Mouse (Mus musculus): ENCODE measurements at regions not wholly inside any gene's neighbourhood (a gene's known extent, or its start where the extent isn't known, plus 50 kb on each side); places are given as distances from the start of the nearest gene placed in this dataset.

DNA sequence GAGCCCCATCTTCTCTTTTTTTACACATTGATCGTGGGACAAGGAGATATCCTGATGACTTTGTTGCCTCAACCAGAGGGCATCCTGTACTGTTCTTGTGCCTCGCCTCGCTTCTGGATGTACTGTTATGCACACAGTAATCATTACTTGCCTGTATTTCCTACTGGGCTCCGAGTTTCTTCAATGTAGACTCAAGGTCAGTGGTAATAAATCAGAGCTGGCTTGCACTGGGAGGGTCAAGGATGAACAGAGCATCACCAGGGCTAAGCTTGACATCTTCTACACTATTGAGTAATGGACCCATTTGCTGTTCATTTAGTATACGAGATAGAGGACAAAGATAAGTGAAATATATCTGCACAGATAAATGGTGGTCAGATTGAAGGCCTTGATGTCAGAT, 295.1 kb upstream of the Igfbp3 start:
- no peak for DNase-seq (ENCODE audit: low read depth)

DNA sequence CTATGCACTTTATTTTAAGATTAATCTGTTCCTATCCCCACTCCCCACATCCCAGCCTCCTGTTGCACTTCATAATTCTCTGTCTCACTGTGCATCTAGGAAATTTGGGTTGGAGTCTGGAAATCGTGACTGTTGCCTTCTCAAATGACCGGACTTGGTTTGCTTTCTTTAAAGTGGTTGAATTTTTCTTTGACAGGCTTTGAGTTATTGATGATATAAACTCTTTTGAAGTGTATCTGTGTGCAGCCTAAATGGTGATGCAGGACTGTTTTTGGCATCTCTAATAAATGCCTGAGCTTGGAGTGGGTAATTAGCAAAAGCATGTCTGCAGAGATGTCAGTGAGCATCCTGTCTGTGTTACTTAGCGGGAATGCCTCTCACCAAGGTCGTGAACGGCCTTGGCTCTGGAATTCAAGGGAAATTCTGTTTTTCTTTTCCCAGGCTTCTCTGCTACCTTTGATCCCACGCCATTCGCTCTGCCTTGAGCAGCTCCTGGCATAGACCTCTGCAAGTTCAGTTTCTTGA, 292.8 kb upstream of the Igfbp3 start:
- DNase-seq (ENCODE audit: low read depth), result no peak

DNA sequence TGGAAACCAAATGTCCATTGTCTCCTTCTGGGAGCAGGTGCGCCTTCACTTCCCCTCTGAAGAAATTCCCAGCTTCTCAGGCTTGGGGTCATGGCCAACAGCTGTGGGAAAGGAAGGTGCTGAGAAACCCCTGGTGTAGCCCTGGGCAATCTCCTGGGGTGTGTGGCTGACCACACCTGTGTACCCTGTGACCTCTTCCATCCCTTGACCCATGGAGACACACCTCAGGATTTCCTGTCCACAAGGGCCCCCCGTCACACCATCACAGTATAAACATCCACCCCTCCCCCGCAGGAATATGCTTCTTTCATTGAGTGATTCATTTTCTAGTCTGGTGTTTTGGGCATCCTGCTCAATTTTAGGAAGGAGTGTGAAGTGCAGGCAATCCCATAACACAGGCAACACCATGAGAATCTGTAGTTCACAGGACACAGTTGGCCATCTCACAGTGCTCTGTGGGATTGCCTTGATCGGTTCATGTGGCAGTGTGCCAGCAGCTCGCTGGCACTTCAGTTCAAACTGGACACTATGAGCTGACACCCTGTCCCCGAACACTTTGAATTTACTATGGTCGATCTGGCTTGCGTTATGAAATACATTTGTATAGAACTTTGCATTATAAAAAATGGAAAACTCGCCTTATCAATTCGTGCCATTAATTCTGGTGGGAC, 291.1 kb upstream of the Igfbp3 start:
- no peak for DNase-seq (ENCODE audit: low read depth)

DNA sequence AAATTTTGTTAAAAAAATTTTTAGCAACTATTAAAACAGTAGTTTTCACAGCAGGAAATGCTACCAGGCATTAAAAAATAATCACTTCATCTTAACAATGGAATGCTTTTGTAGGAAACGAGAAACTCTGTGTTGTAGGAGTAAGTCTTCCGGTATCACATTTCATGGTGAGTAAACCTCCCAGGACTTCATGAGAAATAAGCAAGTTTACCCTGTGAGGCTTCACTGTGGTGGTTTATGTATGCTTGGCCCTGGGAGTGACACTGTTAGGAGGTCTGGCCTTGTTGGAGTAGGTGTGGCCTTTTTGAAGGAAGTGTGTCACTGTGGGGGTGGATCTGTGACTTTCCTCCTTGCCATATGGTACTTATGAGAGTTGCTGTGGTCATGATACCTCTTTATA, 289.0 kb upstream of the Igfbp3 start:
- DNase-seq (ENCODE audit: low read depth), result no peak

DNA sequence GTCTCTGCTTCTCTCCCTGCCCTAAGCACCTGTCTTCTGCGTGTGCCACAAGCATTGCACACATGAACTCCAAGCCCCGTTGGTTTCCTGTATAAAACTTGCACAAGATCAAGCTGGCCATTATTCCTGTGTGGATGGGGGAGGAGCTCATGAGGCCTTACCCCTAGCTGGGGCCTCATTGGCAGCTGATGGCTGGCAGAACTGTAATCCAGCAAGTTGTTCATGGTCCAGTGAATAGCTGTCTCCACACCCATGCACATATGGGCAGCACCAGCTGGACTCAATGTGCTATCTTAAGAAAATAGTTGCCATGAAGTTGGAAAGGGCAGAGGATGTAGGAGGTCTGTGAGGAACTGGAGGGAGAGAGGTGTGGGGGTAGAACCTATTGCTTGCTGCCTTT, 288.3 kb upstream of the Igfbp3 start:
- DNase-seq (ENCODE audit: low read depth), result no peak

DNA sequence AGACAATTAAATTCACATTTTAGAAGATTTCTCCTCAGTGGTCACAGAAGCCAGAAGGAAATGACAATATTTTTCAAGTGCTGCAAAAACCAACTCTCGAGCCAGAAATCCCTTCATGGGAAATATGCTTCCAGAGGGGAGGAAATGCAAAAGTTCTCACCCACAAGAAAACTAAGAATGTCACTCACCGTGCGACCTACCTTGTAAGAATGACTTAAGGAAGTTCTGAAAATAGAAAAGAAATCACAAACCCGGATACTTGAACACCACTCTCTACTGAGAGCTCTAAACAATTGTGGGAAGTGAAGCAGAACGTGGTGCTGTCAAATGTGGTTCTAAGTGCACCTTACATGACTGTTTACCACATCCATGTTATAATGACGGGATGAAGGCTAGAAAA, 284.1 kb upstream of the Igfbp3 start:
- DNase-seq (ENCODE audit: low read depth), result no peak

DNA sequence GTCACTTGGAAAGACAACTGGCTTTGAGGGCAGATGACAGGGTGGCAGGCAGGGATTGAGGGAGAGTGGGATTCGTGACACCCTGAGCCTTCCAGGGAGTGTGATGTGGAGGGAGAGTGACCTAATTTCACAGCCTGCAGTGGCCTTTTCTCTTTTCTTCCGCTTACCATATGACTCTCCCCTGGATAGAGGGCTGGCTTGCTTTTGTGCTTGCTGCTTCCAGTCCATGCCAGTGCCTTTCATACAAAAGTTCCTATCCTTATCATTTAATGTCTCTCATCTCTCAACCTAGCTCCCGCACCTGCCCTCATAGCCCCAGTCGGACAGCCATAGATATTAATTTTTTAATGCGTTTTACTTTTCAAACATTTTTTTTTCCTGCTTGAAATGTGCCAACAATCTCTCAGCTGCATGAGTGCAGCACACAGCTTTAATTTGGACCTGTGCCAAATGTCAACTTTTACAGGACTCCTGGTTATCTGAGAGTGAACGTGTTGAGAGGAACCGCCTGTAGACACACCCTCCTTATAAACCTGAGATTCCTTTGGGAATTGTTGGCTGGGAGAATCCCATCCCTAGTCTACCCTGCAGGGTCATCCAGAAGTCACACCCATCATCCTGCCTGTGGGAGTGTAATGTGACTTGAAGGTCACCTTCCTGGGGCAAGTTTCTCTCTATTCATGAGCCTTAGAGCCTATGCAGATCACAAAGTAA, 260.3 kb upstream of the Igfbp3 start:
- no peak for DNase-seq (ENCODE audit: low read depth)

DNA sequence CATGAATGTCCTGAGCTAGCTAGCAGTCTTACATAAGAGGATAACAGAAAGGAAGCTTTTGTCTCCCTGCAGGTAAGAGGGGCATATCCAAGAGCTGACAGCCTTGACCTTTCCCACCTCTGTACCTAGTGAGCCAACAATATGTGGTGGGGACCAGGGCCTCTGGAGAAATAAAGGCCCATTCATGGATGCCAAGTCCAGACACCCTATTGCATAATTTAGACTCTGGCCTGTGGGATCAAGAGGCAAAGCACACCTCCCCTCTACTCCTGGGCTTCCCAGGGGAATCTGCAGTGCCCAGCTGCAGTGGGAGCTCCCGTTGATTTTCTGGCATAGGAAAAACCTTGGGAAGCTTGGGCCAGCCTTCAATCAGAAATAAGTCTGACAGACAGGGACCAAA, 251.8 kb upstream of the Igfbp3 start:
- DNase-seq (ENCODE audit: low read depth), result no peak

DNA sequence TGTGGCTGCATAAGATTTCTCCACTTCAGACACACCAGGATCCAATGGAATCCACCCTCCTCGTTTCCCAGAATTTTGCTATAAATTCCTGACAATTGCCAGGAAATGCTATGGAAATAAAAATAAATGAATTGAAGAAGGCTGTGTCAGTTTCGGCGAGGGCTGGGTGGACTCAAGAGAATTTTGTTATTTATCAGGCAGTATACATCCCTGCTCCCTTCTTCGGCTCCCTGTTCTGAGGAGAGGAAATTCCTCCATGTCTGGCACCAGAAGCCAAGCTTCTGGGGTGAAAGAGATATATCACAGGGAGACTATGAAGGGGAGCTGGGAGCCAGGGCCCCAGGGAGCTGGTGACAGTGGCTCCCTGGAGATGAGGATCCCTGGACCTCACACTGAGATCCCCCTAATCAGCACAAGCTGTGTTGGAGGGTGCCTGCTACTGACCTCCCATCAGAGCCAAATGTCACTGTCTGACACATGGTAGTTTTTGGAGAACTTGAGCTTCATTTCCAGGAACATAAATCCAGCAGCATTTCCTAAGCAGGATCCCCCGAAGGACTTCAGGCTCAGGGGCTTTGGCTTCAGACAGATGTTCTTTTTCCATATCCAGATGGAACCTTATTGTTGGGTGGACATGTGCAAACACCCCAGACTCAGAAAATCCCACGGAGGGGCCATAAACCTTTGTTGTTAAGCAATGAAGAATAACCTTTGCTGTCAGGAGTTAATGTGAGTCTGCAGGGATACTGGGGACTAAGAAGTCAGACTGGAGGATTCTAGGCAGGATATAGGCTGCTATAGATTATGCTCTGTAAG, 248.4 kb upstream of the Igfbp3 start:
- DNase-seq (ENCODE audit: low read depth), result no peak

DNA sequence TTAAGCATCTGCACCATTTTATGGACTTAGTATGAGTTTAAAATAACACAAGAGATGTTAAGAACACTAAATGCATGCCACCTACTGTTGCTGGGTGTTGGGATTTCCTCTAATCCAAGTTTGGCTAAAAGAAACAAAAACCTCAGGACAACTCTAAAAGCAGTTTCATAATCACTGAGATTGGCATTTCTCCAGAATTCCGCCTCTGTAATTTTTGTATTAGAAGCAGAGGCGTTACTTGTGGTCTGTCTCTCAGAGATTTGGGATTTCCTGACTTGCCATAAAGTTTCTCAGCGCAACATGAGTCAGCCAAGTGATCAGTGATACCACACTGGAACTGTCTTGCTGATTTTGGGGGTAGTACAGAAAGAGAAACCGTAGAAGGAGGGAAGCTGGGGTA, 238.0 kb upstream of the Igfbp3 start:
- DNase-seq (ENCODE audit: low read depth), result no peak

DNA sequence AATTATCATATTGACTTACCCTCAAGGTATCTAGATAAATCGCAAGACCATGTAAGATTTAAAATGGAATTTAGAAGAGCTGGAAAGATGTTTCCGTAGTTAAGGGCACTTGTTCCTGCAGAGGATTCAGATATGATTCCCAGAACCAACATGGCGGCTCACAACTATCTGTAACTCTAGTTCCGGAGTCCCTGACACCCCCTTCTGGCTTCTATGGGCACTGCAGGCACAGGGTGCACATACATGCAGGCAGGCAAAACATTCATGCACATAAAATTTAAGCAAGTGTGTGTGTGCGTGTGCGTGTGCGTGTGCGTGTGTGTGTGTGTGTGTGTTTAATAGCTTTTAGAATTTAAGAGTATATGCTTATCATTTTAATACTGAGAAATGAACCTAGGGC, 230.8 kb upstream of the Igfbp3 start:
- DNase-seq (ENCODE audit: low read depth), result no peak

DNA sequence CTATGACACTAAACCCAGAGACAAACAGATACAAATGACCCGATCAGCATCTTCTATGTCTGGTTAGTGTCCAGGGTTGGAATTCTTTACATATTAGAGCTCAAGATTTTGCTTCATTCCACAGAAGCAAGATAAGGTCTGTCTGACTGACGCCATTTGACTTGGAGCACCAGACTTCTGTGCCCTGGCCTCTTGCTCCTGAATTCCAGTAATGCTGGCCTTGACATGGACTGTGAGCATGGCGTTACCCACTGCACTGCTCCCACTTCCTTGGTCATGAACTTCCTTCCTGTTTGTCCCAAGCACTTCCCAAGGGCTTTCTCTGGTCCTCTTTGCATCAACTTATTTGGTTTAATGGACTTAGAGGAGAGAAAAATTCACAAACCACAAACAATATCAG, 225.6 kb upstream of the Igfbp3 start:
- no peak for DNase-seq (ENCODE audit: low read depth)

DNA sequence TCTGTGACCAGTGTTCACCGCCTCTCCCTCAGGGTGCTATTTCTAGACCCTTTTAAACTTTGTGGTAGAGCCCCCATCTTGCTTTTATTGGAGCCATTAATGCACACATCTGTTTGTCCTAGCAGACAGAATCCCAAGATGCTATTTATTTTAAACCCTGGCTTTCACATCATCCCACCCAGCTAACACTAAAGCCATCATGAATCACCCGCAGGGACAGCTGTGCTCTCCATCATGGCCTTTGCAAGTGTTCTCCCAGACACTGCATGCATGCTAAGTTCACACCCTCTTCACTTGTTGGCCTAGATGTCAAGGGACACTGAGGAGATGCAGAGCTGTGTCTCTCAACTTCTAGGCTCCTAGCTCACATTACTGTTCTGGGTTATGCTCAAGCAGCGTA, 220.9 kb upstream of the Igfbp3 start:
- DNase-seq (ENCODE audit: low read depth), result no peak

DNA sequence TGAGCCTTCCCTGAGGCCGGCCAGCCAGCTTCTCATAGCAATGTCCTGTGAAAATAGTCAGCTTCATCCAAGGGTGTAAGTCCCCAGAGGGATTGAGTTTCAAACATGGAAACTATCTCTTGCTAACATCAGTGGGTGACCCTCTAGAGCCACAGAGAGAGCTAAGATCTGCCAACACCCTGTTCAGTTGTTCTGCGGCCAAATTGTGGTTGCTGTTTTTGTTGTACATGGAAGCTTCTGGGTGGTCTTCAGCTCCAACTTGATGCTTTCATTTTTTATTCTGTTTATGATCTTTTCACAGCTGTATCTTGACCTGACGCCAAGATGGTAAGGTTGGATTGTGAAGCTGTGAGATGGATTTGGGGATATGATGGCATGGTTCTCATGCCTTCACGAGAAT, 214.0 kb upstream of the Igfbp3 start:
- DNase-seq (ENCODE audit: low read depth), result no peak

DNA sequence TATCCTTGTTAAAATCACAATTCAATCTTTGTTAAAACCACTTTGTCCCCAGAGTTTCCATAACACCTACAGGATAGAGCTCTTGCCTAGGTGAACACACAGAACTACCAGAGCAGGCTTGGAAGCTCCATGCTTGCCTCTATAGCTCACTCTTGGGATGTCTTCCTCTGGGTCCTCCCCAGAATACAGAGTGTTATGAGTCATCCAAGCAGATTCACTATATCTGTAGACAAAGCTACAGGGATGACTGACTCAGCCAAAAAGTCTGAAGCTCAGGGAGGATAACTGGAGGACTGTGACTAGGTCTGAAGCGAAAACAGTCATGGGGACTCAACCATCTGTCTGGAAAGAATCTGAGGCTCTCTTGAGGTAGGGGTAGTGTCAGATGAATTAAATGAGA, 211.5 kb upstream of the Igfbp3 start:
- no peak for DNase-seq (ENCODE audit: low read depth)

DNA sequence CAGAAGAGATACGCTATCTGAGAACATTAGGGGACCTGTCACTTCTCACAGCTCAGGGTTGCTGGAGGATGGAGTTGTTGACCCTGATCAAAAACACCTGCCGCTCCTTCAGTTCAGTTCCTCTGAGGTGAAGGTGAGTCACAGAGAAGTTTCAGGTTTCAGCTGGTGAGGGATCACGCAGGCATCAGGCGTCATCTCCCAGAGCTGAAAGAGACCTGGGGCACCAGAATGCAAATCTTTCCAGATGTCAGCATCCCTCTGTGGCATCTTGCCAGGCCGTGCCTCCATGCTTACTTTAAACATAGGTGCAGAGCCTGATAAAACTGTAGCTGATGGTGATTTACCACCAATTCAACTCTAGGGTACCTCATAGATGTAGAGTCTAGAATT, 210.4 kb upstream of the Igfbp3 start:
- DNase-seq (ENCODE audit: low read depth), result no peak

DNA sequence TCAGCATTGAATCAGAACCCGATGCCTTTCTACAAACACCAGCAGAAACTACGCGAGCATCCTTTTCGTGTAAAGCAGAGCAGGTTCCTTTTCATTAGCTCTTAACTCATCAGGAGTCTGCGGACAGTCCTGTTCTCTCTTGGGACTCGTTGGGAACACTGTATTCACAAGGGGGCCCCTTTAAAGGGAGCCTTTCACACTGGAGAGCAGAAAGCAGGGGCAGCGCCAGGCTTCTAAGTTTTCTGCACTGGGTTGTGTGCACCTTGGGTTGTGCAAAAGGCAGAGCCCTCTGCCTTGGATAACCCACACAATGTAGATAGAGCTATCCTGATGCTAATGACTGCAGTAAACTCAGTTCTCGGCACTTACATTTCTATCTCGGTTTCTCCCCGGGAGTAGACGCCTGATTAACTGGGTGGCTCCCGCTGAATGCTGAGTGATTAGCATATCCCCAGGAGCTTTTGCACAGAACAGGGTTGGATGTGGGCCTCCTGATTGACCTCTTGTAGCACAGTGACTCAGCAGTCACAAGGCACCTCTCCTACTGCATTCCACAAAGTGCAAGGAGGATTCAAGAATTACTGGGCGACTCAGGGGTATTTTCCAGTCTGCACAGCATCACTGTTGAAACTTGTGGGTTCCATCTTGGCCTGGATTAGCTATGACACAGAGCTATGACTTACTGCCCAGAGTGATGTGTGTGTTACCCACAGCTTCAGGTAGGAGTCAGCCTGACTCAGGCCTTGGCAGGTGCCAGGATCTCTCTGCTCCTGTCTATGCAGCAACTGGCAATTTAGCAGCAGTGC, 209.8 kb upstream of the Igfbp3 start:
- DNase-seq (ENCODE audit: low read depth), result no peak

DNA sequence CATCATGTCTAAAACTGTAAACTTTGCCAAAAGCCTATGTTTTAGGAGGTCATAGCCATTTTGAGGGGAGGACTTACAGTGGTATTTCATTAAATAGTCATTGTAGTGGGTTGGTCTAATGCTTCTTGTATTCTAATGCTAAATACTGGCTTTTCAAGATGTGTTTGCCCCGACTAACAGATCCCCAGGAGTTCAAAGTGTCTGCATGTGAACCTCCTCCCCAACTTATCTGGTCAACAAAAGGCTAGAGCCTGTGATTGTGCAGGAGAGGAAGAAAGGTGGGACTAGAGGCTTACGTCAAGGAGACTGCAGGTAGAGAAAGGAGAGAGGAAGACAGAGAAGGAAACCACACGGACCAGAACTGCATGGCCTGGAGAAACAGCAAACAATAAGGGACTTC, 198.9 kb upstream of the Igfbp3 start:
- no peak for DNase-seq (ENCODE audit: low read depth)

DNA sequence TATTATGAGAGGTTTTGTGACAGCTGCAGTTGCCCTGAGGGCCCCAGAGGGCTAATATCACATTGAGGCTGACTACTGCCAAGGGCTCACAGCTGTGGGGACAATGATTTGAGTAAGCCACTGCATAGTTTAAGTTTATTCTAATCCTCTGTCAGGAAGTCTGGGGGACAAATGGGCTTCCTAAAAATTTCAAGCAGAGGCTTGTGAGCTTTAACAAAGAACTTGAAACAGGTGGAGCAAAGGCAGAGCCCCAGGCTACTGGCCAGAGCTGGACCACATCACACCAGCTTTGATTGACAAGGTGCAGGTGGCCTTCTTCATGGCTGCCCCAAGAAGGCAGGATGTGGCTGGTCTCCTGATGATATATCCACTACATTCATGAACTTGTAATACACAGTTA, 195.3 kb upstream of the Igfbp3 start:
- DNase-seq (ENCODE audit: low read depth), result no peak

DNA sequence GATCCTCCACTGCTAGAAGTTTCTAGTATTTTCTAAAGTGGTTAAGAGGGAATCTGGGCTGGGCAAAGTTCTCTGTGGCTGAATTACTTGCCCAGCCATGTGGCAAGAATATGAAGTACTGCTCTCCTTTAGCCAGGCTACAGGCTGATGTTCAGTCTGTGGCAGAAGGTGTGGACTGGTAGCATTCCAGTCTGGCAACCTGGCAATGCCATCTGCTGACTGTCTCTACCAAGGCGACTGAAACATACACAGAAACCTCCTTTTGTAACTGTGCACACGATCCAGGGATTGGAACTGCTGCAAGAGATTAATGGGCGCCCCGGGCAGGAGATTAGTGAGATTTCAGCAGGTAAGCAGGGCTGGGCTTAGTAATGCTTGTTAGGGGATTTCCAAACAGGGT, 190.9 kb upstream of the Igfbp3 start:
- no peak for DNase-seq (ENCODE audit: low read depth)

DNA sequence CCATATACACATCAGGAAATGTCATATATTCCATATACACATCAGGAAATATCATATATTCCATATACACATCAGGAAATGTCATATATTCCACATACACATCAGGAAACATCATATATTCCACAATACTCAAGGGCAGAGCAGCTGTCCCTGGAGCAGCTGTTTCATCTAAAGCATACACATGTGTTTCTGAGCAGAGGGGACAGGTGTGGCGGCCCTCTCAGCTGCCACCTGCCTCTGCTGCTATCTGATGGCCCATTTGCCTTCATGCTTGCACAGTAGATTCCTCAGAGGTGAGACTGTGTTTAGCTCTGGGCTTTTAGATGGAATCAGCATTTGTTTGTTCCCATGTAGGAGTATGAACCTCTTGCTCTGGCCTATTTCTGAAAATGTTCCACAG, 158.1 kb upstream of the Igfbp3 start:
- DNase-seq (ENCODE audit: low read depth), result no peak

DNA sequence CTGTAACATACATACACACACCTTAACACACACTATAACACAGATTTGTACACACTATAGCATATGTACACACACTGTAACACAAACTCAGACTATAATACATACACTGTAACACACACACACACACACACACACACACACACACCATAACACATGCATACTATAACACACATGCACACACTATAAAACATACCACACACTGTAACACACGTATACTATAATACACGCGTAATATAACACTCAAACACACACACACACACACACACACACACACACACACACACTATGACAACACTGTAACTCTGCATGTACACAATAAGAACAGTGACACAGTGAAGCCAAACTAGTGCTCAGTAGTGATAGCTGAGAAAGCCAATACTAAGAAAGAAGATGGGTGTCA, 147.7 kb upstream of the Igfbp3 start:
- DNase-seq (ENCODE audit: low read depth), result no peak

Measured in 416B (cell line).